Comparison of ENCODE assay signal across 22 mouse cellular contexts in genomic region chr4:46585041-46585810, GRCm38 (mm10). TPM values are rescaled to one million over a fixed set of nuclear protein-coding genes. Genes with fewer than 3 reads are reported as not detected.
DNase-seq lines count a peak whose midpoint lies in the region; ATAC-seq and TF ChIP-seq lines count a peak whose summit lies in the region.
"Had no signal": no experiment of that assay in that cellular context is flagged by ENCODE, and none has a peak within 500 bp of the region (broad histone marks: within the 10 kb centered on the region; RNA-seq: fewer than 3 reads in every experiment).

No protein-coding gene starts in this region.

- H3K4me1 ChIP-seq in heart, embryonic 16.5 days (ENCODE audit: control insufficient read depth, insufficient read depth, low read length) = peaks cover 10% of the 10 kb centered on the region
- H3K4me1 ChIP-seq in heart, embryonic 12.5 days (replicated peaks) = peaks cover 23% of the 10 kb centered on the region
- peaks cover 27% of the 10 kb centered on the region for H3K4me1 ChIP-seq in spleen, adult 2 months (ENCODE audit: control insufficient read depth, insufficient read depth, insufficient read length)
- H3K4me1 ChIP-seq: limb, embryonic 13.5 days; stomach, embryonic 15.5 days had no signal

- 77% methylated on average over 13 of the region's 13 CpGs for WGBS in heart, embryonic 16.5 days
- WGBS in heart, embryonic 12.5 days = 75% methylated on average over 13 of the region's 13 CpGs
- 46% methylated on average over 13 of the region's 13 CpGs for WGBS in spleen, adult 2 months
- WGBS in macrophage (ENCODE audit: missing documents) = 54% methylated on average over 13 of the region's 13 CpGs

- H3K36me3 ChIP-seq in heart, embryonic 16.5 days (ENCODE audit: control insufficient read depth, insufficient read depth) = no peaks in the 10 kb centered on the region
- H3K36me3 ChIP-seq in heart, embryonic 12.5 days = no peaks in the 10 kb centered on the region
- H3K36me3 ChIP-seq in spleen, adult 2 months (ENCODE audit: control insufficient read depth, insufficient read depth, low read length) = no peaks in the 10 kb centered on the region; the same call in 1 of the 2 replicates
- 0 out of 2 replicates have a peak, but pooled peaks cover 6% of the 10 kb centered on the region for H3K36me3 ChIP-seq in macrophage (ENCODE audit: inconsistent target)
- H3K36me3 ChIP-seq: limb, embryonic 13.5 days; stomach, embryonic 15.5 days had no signal

- peaks cover 75% of the 10 kb centered on the region for H3K79me2 ChIP-seq in macrophage (ENCODE audit: inconsistent target)

- TF ChIP-seq POLR2A in spleen, adult 2 months (IDR thresholded peaks at IDR 0.05; ENCODE audit: low read depth, low read length) = no peak

- no peaks in the 10 kb centered on the region for H3K9me3 ChIP-seq in heart, embryonic 16.5 days (replicated peaks; ENCODE audit: control insufficient read depth, low read length)
- peaks cover 3% of the 10 kb centered on the region for H3K9me3 ChIP-seq in heart, embryonic 12.5 days (replicated peaks)
- H3K9me3 ChIP-seq: stomach, embryonic 15.5 days had no signal

- H3K27ac ChIP-seq in heart, embryonic 16.5 days (ENCODE audit: low read length) = peak overlapping the region; percentile 31; the same call in 1 of the 2 replicates
- no peak overlapping the region for H3K27ac ChIP-seq in heart, embryonic 12.5 days (ENCODE audit: poor library complexity, severe bottlenecking)
- H3K27ac ChIP-seq in spleen, adult 2 months (ENCODE audit: insufficient read depth, low read length) = peak overlapping the region; percentile 69
- H3K27ac ChIP-seq in macrophage = peak overlapping the region; percentile 44
- H3K27ac ChIP-seq: hindbrain, embryonic 14.5 days; limb, embryonic 13.5 days; stomach, embryonic 15.5 days had no signal

- peak; percentile 5 for DNase-seq in cerebellum, adult 8-10 months
- no peak for DNase-seq in cerebellum, adult 11 months
- DNase-seq in spleen, adult 2 months (ENCODE audit: low read depth in 1 of 2, low spot score in 2 of 2) = no peak
- DNase-seq in spleen, postnatal 36 days (ENCODE audit: low spot score in 2 of 2) = no peak
- DNase-seq: adrenal gland, postnatal 36 days; heart, postnatal 10 days; kidney, adult 18-20 months; kidney, postnatal 25 days; layer of hippocampus, adult 9-11 months; lung, embryonic 14.5 days; thymus, postnatal 25 days had no signal

- no peaks in the 10 kb centered on the region for H3K27me3 ChIP-seq in heart, embryonic 16.5 days (ENCODE audit: control insufficient read depth, insufficient read depth, low read length)
- H3K27me3 ChIP-seq in heart, embryonic 12.5 days (replicated peaks) = no peaks in the 10 kb centered on the region
- no peaks in the 10 kb centered on the region for H3K27me3 ChIP-seq in spleen, adult 2 months (ENCODE audit: control insufficient read depth, insufficient read depth, low read length)
- H3K27me3 ChIP-seq: limb, embryonic 13.5 days; Patski; stomach, embryonic 15.5 days had no signal

- no peak overlapping the region for H3K9ac ChIP-seq in heart, embryonic 16.5 days (ENCODE audit: low read length)
- no peak overlapping the region for H3K9ac ChIP-seq in heart, embryonic 12.5 days
- H3K9ac ChIP-seq: hindbrain, embryonic 14.5 days; limb, embryonic 13.5 days; lung, embryonic 14.5 days; stomach, embryonic 15.5 days had no signal

- ATAC-seq in heart, embryonic 16.5 days (replicated peaks; ENCODE audit: extremely low read depth, insufficient read depth, low FRiP score) = no peak
- ATAC-seq in heart, embryonic 12.5 days (ENCODE audit: insufficient number of reproducible peaks, low FRiP score) = no peak
- no peak for ATAC-seq in megakaryocyte progenitor cell, adult 5-6 weeks (replicated peaks; ENCODE audit: poor library complexity)
- ATAC-seq: forebrain, embryonic 14.5 days; midbrain, embryonic 16.5 days; Patski had no signal

- no peak overlapping the region for H3K4me2 ChIP-seq in heart, embryonic 16.5 days (ENCODE audit: low read depth, low read length)
- H3K4me2 ChIP-seq in heart, embryonic 12.5 days = no peak overlapping the region
- H3K4me2 ChIP-seq: hindbrain, embryonic 14.5 days; limb, embryonic 13.5 days; lung, embryonic 14.5 days; stomach, embryonic 15.5 days had no signal

- H3K4me3 ChIP-seq in heart, embryonic 16.5 days (ENCODE audit: low read length) = no peak overlapping the region
- H3K4me3 ChIP-seq in heart, embryonic 12.5 days = no peak overlapping the region
- H3K4me3 ChIP-seq in spleen, adult 2 months (ENCODE audit: extremely low read depth, insufficient read depth, insufficient read length) = no peak overlapping the region
- no peak overlapping the region for H3K4me3 ChIP-seq in macrophage (ENCODE audit: inconsistent target)
- H3K4me3 ChIP-seq: erythroblast, embryonic 14.5 days; limb, embryonic 13.5 days; stomach, embryonic 15.5 days had no signal

- no peak for TF ChIP-seq CTCF in spleen, adult 2 months (IDR thresholded peaks at IDR 0.05; ENCODE audit: extremely low read depth, insufficient read depth, insufficient read length, insufficient replicate concordance)

RNA-seq across cellular contexts. Expression of gene Coro2a, which starts 16.8 kb away (rescaled TPM):
- polyA plus RNA-seq in heart, embryonic 16.5 days (2015; fragmentation: Nextera tagmentation; extraction: Ambion mirVana) = 3.6 and 7.1 TPM in 2 replicates
- 0.15 and 0.34 TPM in 2 replicates for polyA plus RNA-seq in heart, embryonic 12.5 days (2016; fragmentation: Nextera tagmentation; extraction: Ambion mirVana)
- 36.0 and 51.3 TPM in 2 replicates for polyA plus RNA-seq in spleen, adult 2 months (2012; rRNA removed)
- 100 to 1,000 TPM in 16 of 26 experiments, 10 to 100 TPM in 10; 19.8 to 277 (median 119) TPM for total RNA-seq in macrophage (2018; cell fraction: chromatin; rRNA removed)
- total RNA-seq in macrophage (2018; cell fraction: cytosol; rRNA removed) = 10 to 100 TPM; 44.6 to 93.4 (median 63.3) TPM
- total RNA-seq in macrophage (2018; cell fraction: nucleus; rRNA removed) = 100 to 1,000 TPM in 9 of 26 experiments, 10 to 100 TPM in 17; 29.9 to 258 (median 87.1) TPM
- 34.5 to 36.9 TPM (median 35.4 TPM) in 3 replicates for polyA plus RNA-seq in macrophage (2018)
- 42.3 and 51.4 TPM in 2 replicates for total RNA-seq in megakaryocyte progenitor cell, adult 5-6 weeks (2015)
- 24.4 and 25.7 TPM in 2 replicates for total RNA-seq in megakaryocyte progenitor cell, adult 5-6 weeks (2017)

RNA-seq across cellular contexts. Expression of gene Trim14, which starts 49.3 kb away (rescaled TPM):
- polyA plus RNA-seq in heart, embryonic 16.5 days (2015; fragmentation: Nextera tagmentation; extraction: Ambion mirVana) = 1.9 and 4.7 TPM in 2 replicates
- polyA plus RNA-seq in heart, embryonic 12.5 days (2016; fragmentation: Nextera tagmentation; extraction: Ambion mirVana) = 0.78 and 1.5 TPM in 2 replicates
- 26.9 and 45.0 TPM in 2 replicates for polyA plus RNA-seq in spleen, adult 2 months (2012; rRNA removed)
- 100 to 1,000 TPM in 20 of 26 experiments, 10 to 100 TPM in 6; 40.3 to 320 (median 186) TPM for total RNA-seq in macrophage (2018; cell fraction: chromatin; rRNA removed)
- 100 to 1,000 TPM in 14 of 26 experiments, 10 to 100 TPM in 12; 40.9 to 189 (median 109) TPM for total RNA-seq in macrophage (2018; cell fraction: cytosol; rRNA removed)
- 100 to 1,000 TPM in 20 of 26 experiments, 10 to 100 TPM in 6; 47.0 to 265 (median 151) TPM for total RNA-seq in macrophage (2018; cell fraction: nucleus; rRNA removed)
- 89.8 to 107 TPM (median 90.1 TPM) in 3 replicates for polyA plus RNA-seq in macrophage (2018)
- 11.5 and 11.7 TPM in 2 replicates for total RNA-seq in megakaryocyte progenitor cell, adult 5-6 weeks (2015)
- total RNA-seq in megakaryocyte progenitor cell, adult 5-6 weeks (2017) = 16.5 and 25.2 TPM in 2 replicates
